Mouse (Mus musculus): Measurements from ENCODE around the gene Psg16. TPM values are rescaled to one million over a fixed set of nuclear protein-coding genes. Genes with fewer than 3 reads are reported as not detected.
"Not testable (repeated sequence)": the region's sequence is repeated elsewhere in the genome, so short reads cannot be mapped to it uniquely, and the experiment has no call there.

The Psg16 gene
- total RNA-seq, 2 experiments from 2014 or later: 3.4 to 3.7 TPM

DNA sequence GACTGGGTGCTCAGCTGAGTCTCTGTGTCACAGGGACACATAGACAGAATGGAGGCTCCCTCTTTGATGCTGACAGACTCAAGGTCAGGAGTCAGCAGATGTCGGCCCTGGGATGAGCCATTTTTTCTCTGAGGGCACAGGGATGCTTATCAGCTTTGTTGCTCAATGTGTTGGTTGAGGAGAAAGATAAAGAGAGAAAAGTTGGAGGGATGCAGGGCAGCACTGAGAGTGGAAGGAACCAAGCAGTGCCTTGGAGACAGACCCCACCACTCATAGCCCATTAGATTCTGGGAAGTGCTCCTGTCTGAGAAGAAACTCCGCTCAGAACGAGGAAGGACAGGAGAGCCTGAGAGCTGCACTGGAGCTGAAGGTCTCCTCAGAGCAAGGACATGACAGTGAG is 13.9 kb downstream of the Psg16 start:
- DNase-seq (ENCODE audit: extremely low spot score in 1 of 2, low spot score in 1 of 2): no peak

- DNase-seq (ENCODE audit: extremely low spot score in 1 of 2, low spot score in 1 of 2): no peak
Observed at GRCm38 (mm10) chr7:17090058-17090585, 16.3 kb downstream of the Psg16 start.

GRCm38 (mm10) chr7:17091280-17091679 is 17.4 kb downstream of the Psg16 start:
- DNase-seq (ENCODE audit: extremely low spot score in 1 of 2, low spot score in 1 of 2): no peak

- DNase-seq (ENCODE audit: extremely low spot score in 1 of 2, low spot score in 1 of 2): not testable (repeated sequence)
Observed at GRCm38 (mm10) chr7:17101631-17102030, 27.8 kb downstream of the Psg16 start.

GRCm38 (mm10) chr7:17135307-17135706 is 61.5 kb downstream of the Psg16 start:
- DNase-seq (ENCODE audit: extremely low spot score in 1 of 2, low spot score in 1 of 2): no peak

- DNase-seq (ENCODE audit: extremely low spot score in 1 of 2, low spot score in 1 of 2): no peak
Observed at GRCm38 (mm10) chr7:17149931-17150330, 76.1 kb downstream of the Psg16 start, which contains the start of gene Ceacam3. Gene Ceacam3, plus strand, starts transcription at chr7:17150282.

GRCm38 (mm10) chr7:17155634-17156033 is 81.8 kb downstream of the Psg16 start:
- DNase-seq (ENCODE audit: extremely low spot score in 1 of 2, low spot score in 1 of 2): peak in 1 of 2 experiments; percentile 25

DNA sequence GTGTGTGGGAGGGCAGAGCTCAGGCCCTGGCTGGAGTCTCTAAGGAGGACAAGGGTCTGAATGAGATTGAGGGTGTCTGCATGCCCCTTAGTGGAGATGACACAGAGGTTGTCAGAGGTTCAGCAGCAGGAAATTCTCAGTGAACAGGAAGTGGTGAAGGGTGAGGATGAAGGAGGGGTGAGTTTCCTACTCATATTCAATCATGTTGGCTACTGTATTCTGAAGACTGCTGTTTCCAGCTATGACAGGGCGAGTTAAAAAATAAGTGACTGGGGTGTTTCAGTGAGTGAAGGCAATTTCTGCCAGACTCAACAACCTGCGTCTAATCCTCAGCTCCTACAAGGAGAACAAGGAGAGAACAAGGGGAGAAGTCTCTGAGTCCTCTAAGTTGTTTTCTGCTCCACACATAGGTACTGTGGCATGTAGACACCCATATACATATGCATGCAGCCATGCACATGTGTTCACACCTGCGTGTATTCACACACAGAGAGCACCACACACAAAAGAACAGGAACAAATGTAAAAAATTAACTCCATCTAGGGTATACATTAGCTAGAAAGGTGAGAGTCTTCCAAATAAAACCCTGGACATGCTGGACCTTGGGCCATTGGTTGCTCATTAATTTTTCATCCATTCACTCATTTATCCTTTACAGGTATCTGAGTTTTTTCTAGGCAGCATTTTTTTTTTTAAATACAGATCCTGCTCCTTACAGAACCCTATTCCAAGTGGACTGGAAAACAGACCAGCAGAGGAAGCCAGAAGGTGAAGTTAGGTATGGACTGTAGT is 83.2 kb downstream of the Psg16 start:
- no peak for DNase-seq (ENCODE audit: extremely low spot score in 1 of 2, low spot score in 1 of 2)

DNA sequence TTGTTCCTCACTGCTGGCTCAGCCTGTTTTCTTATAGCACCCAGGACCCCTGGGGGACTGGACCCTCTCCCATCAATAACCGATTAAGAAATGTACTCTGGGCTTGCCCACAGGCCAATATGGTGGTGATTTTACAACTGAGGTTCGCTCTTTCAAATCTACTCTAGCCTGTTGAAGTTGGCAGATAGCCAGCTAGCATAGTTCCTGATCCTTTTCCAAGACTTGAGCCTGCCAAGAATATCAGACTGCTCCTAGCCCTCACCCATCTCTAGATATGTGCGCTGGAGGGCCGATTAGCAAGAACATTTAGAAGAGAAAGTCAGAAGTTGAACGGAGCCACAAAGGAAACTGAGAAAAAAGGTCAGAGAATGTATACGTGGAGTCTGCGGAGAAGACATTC is 85.2 kb downstream of the Psg16 start:
- DNase-seq (ENCODE audit: extremely low spot score in 1 of 2, low spot score in 1 of 2): no peak

DNA sequence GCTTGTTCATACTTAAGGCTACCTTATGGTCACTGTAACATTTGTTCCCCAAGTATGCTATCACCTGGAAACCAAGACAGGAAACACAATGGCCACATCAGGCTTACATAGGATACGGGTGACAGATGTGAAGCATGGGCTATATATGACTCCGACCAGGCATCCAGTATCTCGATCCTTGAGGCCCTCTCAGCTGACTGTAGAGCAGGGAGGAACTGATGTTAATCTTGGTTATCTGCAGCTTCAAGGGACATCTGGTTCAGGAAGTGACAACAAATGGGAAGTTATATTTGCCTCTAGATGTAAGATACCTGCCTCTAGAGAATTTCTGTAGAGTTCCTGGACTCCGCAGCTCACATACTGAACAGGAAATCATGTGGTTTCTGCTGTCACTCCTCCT is 98.0 kb downstream of the Psg16 start:
- no peak for DNase-seq (ENCODE audit: extremely low spot score in 1 of 2, low spot score in 1 of 2)

Other genes with a start within 250 kb of the Psg16 start
- gene Prkd2, start 231.1 kb upstream of the Psg16 start, total RNA-seq (2021): 1 to 10 TPM; 5.2 to 6.9 TPM
- gene Dact3, start 198.7 kb upstream of the Psg16 start, total RNA-seq (2021): 100 to 1,000 TPM; 150 to 160 TPM
- 1 to 10 TPM; 2.5 to 3.2 TPM for gene Gng8, start 182.3 kb upstream of the Psg16 start, total RNA-seq (2021)
- under 1 TPM in 1 of 2 experiments, not detected in 1; 0.09 TPM for gene Ptgir, start 167.6 kb upstream of the Psg16 start, total RNA-seq (2021)
- 1,000 to 10,000 TPM; 2,256 to 2,439 TPM for gene Calm3, start 149.9 kb upstream of the Psg16 start, total RNA-seq (2021)
- 100 to 1,000 TPM; 320 to 337 TPM for gene Pnmal2, start 129.4 kb upstream of the Psg16 start, total RNA-seq (2021)
- gene Pnmal1, start 114.4 kb upstream of the Psg16 start, total RNA-seq (2021): 100 to 1,000 TPM; 104 to 117 TPM
- gene Gm42372, start 91.0 kb upstream of the Psg16 start, total RNA-seq (2021): 10 to 100 TPM; 52.6 to 53.6 TPM
- 1 to 10 TPM; 2.2 to 2.5 TPM for gene Ccdc8, start 81.3 kb upstream of the Psg16 start, total RNA-seq (2021)
- 100 to 1,000 TPM; 150 to 153 TPM for gene Ppp5c, start 46.1 kb upstream of the Psg16 start, total RNA-seq (2021)
- 1 to 10 TPM; 4.1 to 9.1 TPM for gene Hif3a, start 11.6 kb upstream of the Psg16 start, total RNA-seq (2021)
- not detected for gene Ceacam3, start 76.2 kb downstream of the Psg16 start, total RNA-seq (2021)
- under 1 TPM in 1 of 2 experiments, not detected in 1; 0.07 TPM for gene Psg29, start 129.4 kb downstream of the Psg16 start, total RNA-seq (2021)

All from layer of hippocampus, postnatal 25 days (tissue).